Mouse (Mus musculus) CH12.LX (cell line): ENCODE measurements around the gene Txk.

Source experiments
- BHLHE40 ChIP-seq: IDR thresholded peaks from 2 replicates; pipeline ENCODE4 v1.6.1; 2011; ENCODE audit warnings: mild to moderate bottlenecking, low read depth, low read length, improper control_type of control experiment
- CHD1 ChIP-seq: IDR thresholded peaks from 2 replicates; pipeline ENCODE4 v1.6.1; 2012; ENCODE audit warnings: low read depth, low read length, improper control_type of control experiment, inconsistent platforms
- CTCF ChIP-seq, 2 experiments: IDR thresholded peaks in 1 of 2; conservative IDR thresholded peaks in 1 of 2; 2 replicates each; pipeline ENCODE4 v1.5.1; 2011 to 2012; ENCODE audit warnings: low read depth in 2 of 2, low read length in 2 of 2, improper control_type of control experiment in 1 of 2, inconsistent platforms in 1 of 2, mild to moderate bottlenecking in 1 of 2, moderate library complexity in 1 of 2
- EP300 ChIP-seq: IDR thresholded peaks from 2 replicates; pipeline ENCODE4 v1.6.1; 2011; ENCODE audit warnings: low read length, improper control_type of control experiment
- GABPA ChIP-seq: IDR thresholded peaks from 2 replicates; pipeline ENCODE4 v1.6.1; 2012; ENCODE audit warnings: low read depth, low read length, improper control_type of control experiment, inconsistent platforms; ENCODE audit not compliant: insufficient replicate concordance
- JUND ChIP-seq: conservative IDR thresholded peaks from 2 replicates; pipeline ENCODE4 v1.6.1; 2011; ENCODE audit warnings: low read depth, low read length, improper control_type of control experiment
- MEF2A ChIP-seq: IDR thresholded peaks from 2 replicates; pipeline ENCODE4 v1.6.1; 2014; ENCODE audit warnings: low read depth, mild to moderate bottlenecking, inconsistent platforms, low read length, improper control_type of control experiment, borderline replicate concordance
- NELFE ChIP-seq: IDR thresholded peaks from 2 replicates; pipeline ENCODE4 v1.6.1; 2011; ENCODE audit warnings: low read depth, low read length, improper control_type of control experiment
- POLR2A ChIP-seq: IDR thresholded peaks from 2 replicates; pipeline ENCODE4 v1.6.1; 2011; ENCODE audit warnings: low read depth, mild to moderate bottlenecking, improper control_type of control experiment, low read length
- RCOR1 ChIP-seq: conservative IDR thresholded peaks from 2 replicates; pipeline ENCODE4 v1.6.1; 2012; ENCODE audit warnings: low read depth, mild to moderate bottlenecking, inconsistent platforms, low read length, improper control_type of control experiment
- USF1 ChIP-seq: IDR thresholded peaks from 2 replicates; pipeline ENCODE4 v1.6.1; 2014; ENCODE audit warnings: low read depth, mild to moderate bottlenecking, inconsistent platforms, low read length, improper control_type of control experiment
- ZKSCAN1 ChIP-seq: IDR thresholded peaks from 2 replicates; pipeline ENCODE4 v1.6.1; 2012; ENCODE audit warnings: low read depth, inconsistent platforms, low read length, improper control_type of control experiment, borderline replicate concordance

DNA sequence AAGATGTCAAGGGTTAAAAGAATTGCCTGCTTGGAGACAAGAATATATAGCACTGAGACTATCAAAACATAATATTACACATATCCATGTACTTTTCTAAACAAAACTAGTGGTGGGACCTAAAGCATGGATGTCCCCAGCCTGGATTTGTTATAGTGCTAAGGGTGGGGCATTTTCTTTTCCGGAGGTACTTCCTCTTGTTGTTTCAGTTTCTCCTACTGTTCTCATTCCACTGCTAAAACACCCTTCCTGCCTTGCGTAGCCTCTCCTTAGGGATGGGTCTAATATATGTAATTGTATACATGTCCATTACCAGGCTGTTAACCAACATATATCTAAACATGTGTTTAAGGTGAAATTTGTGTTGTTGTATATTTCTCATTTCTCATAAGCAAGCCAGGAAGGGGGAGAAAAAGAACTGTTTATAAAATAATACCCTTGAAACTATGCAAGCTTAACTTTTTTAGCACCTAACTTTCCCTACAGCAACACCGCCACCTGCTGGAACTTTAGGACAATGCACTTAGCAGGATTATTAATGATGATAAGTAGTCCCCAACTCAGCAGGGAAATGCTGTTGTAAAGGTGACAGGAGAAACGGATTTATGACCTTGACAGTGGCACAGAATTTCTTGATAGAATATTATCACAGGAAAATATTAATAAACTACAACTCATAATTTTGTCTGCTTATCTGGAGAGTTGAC is 41.9 kb downstream of the Txk start:
- TF ChIP-seq CTCF (conservative IDR thresholded peaks at IDR 0.05 in 1 of 2, IDR thresholded peaks at IDR 0.05 in 1 of 2; ENCODE audit: low read depth in 2 of 2, low read length in 2 of 2), result peak; percentile 74 to 94
- TF ChIP-seq JUND, result peak; percentile 28; the same call in 1 of the 2 replicates
- TF ChIP-seq RCOR1, result no peak
- TF ChIP-seq USF1, result no peak
- TF ChIP-seq BHLHE40, result no peak
- TF ChIP-seq GABPA, result no peak
- no peak for TF ChIP-seq MEF2A
- no peak for TF ChIP-seq ZKSCAN1
- TF ChIP-seq POLR2A, result no peak
- no peak for TF ChIP-seq EP300
- TF ChIP-seq NELFE, result 0 out of 2 replicates have a peak, but pooled peaks have one; percentile 30
- no peak for TF ChIP-seq CHD1
